Mouse (Mus musculus) embryonic fibroblast, embryonic 13.5 days (primary cell): ENCODE results near the gene Sall2.
A peak's percentile ranks its signal among the peaks of the same experiment; 100 is the strongest.

ENCODE experiments used
- CTCF ChIP-seq: IDR thresholded peaks from 2 replicates; pipeline ENCODE4 v1.5.1; 2011; ENCODE audit warnings: mild to moderate bottlenecking, control low read depth, low read length, moderate library complexity, borderline replicate concordance; ENCODE audit not compliant: insufficient read depth
- POLR2A ChIP-seq: IDR thresholded peaks from 2 replicates; pipeline ENCODE4 v1.6.1; 2011; ENCODE audit warnings: low read depth, mild to moderate bottlenecking, control low read depth, low read length, moderate library complexity

- 0 out of 2 replicates have a peak, but pooled peaks have one; percentile 16 for TF ChIP-seq POLR2A
- TF ChIP-seq CTCF: no peak
Measured at GRCm38 (mm10) chr14:52316441-52317225, 11.9 kb downstream of the Sall2 start.
